Mouse (Mus musculus): ENCODE results near the gene Syne2.
"Not testable (repeated sequence)": the region's sequence is repeated elsewhere in the genome, so short reads cannot be mapped to it uniquely, and the experiment has no call there.

Syne2 gene

GRCm38 (mm10) chr12:76111046-76111445, 293.1 kb downstream of the Syne2 start:
- no peak for DNase-seq

GRCm38 (mm10) chr12:76116577-76116976, 298.6 kb downstream of the Syne2 start:
- no peak for DNase-seq

GRCm38 (mm10) chr12:76117632-76118153, 299.8 kb downstream of the Syne2 start:
- peak; percentile 14 for DNase-seq

GRCm38 (mm10) chr12:76123223-76123622, 305.3 kb downstream of the Syne2 start:
- DNase-seq: no peak

- no peak for DNase-seq
Measured at GRCm38 (mm10) chr12:76128306-76128705, 310.4 kb downstream of the Syne2 start.

GRCm38 (mm10) chr12:76128831-76129230, 310.9 kb downstream of the Syne2 start:
- DNase-seq: no peak

GRCm38 (mm10) chr12:76130281-76130680, 312.3 kb downstream of the Syne2 start:
- DNase-seq: no peak

- DNase-seq: no peak
Measured at GRCm38 (mm10) chr12:76130891-76131290, 313.0 kb downstream of the Syne2 start.

- no peak for DNase-seq
Measured at GRCm38 (mm10) chr12:76132591-76132990, 314.7 kb downstream of the Syne2 start.

GRCm38 (mm10) chr12:76133081-76133480, 315.1 kb downstream of the Syne2 start:
- not testable (repeated sequence) for DNase-seq

- no peak for DNase-seq
Measured at GRCm38 (mm10) chr12:76136701-76137100, 318.8 kb downstream of the Syne2 start.

- DNase-seq: not testable (repeated sequence)
Measured at GRCm38 (mm10) chr12:76152389-76152788, 334.5 kb downstream of the Syne2 start.
